8 mouse cellular contexts compared by ENCODE assay signal in the genomic region with DNA sequence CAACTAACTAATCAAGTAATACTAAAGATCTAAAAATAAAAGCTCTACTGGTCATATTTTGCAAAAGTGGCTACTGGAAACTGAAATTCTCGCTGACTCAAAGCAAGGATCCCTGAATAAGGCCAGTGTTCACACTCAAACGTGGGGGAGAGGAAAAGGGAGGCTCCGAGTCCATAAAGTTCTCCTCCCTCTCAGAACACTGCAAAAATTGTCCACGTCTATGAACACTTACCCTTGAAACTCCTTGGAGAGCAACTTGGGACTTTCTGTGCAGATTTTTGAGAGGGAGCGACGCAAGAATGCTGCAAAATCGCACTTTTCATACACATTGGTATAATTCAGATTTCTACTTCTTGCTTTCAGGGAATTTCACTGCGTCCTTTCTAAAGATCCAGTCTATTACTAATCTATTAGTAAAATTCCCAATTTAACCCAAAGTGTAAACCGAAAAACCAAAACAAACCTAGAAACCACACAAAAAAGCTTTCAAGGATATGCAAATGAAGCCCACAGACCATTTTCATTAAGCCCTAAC. TPM values are rescaled to one million over a fixed set of nuclear protein-coding genes. Genes with fewer than 3 reads are reported as not detected.
DNase-seq lines count a peak whose midpoint lies in the region; ATAC-seq and TF ChIP-seq lines count a peak whose summit lies in the region.

No protein-coding gene starts in this region.

- peak overlapping the region; percentile 85 for H3K27ac ChIP-seq in heart, adult 2 months
- peak overlapping the region; percentile 97 to 99 for H3K27ac ChIP-seq in heart, embryonic 14.5 days (replicated peaks in 1 of 2; ENCODE audit: control insufficient read depth in 1 of 2, insufficient read depth in 1 of 2, low read depth in 2 of 2, low read length in 2 of 2)
- H3K27ac ChIP-seq in liver, embryonic 15.5 days (replicated peaks): peak overlapping the region; percentile 96

- intact Hi-C loops in heart, adult 2 months (cut with DNase I): loop anchor here (2.0 kb wide), 2 partner anchors 77 to 95 kb away; a partner anchor contains a TSS
- intact Hi-C loops in heart, postnatal 36 days (cut with DNase I): loop anchor here (2.0 kb wide), 1 partner anchor 77 kb away; a partner anchor contains a TSS

- peaks cover 2% of the 10 kb centered on the region for H3K4me1 ChIP-seq in heart, adult 2 months (ENCODE audit: control insufficient read depth, insufficient read depth, low read length)
- H3K4me1 ChIP-seq in heart, embryonic 14.5 days (ENCODE audit: control insufficient read depth in 2 of 2, insufficient read depth in 2 of 2, low read length in 2 of 2): peaks cover 2 to 10% of the 10 kb centered on the region in 2 experiments; a peak in 1 of 4 replicates
- peaks cover 30% of the 10 kb centered on the region for H3K4me1 ChIP-seq in liver, embryonic 15.5 days (replicated peaks)

- DNase-seq in heart, adult 2 months: peak in 1 of 2 experiments; percentile 10
- no peak for DNase-seq in heart, postnatal 36 days
- DNase-seq in Muller cell, postnatal 12 days (ENCODE audit: inconsistent ontology term): peak; percentile 46
- no peak for DNase-seq in MN1 (ENCODE audit: low spot score)
- no peak for DNase-seq in cerebellum, adult 9-10 months
- DNase-seq in c-Kit-positive CD71-positive TER-119-positive erythroid progenitor cells, embryonic 14.5 days (ENCODE audit: low spot score): no peak

- no peak for TF ChIP-seq POLR2A in heart, adult 2 months (IDR thresholded peaks at IDR 0.05; ENCODE audit: insufficient read depth, low read depth, low read length)

- H3K9me3 ChIP-seq in heart, embryonic 14.5 days (ENCODE audit: control insufficient read depth, low read length): no peaks in the 10 kb centered on the region
- H3K9me3 ChIP-seq in liver, embryonic 15.5 days (replicated peaks): no peaks in the 10 kb centered on the region

- TF ChIP-seq EP300 in heart, adult 2 months (IDR thresholded peaks at IDR 0.05; ENCODE audit: insufficient read depth, low read depth, low read length): no peak

- peaks cover 7% of the 10 kb centered on the region for H3K79me2 ChIP-seq in heart, adult 2 months (replicated peaks; ENCODE audit: control insufficient read depth, insufficient read depth, low read length)

- H3K27me3 ChIP-seq in heart, adult 2 months (ENCODE audit: control insufficient read depth, insufficient read depth, low read length): no peaks in the 10 kb centered on the region
- no peaks in the 10 kb centered on the region for H3K27me3 ChIP-seq in heart, embryonic 14.5 days (ENCODE audit: control insufficient read depth, insufficient read depth, low read length)
- H3K27me3 ChIP-seq in liver, embryonic 15.5 days: no peaks in the 10 kb centered on the region

- peak overlapping the region; percentile 93 for H3K4me2 ChIP-seq in heart, embryonic 14.5 days (ENCODE audit: low read length)
- peak overlapping the region; percentile 80 for H3K4me2 ChIP-seq in liver, embryonic 15.5 days

- no peak for ATAC-seq in heart, embryonic 14.5 days (ENCODE audit: insufficient number of reproducible peaks, insufficient read depth, low FRiP score, low read depth)
- ATAC-seq in liver, embryonic 15.5 days (ENCODE audit: insufficient read depth): no peak

- H3K4me3 ChIP-seq in heart, adult 2 months: peak overlapping the region; percentile 70
- H3K4me3 ChIP-seq in heart, embryonic 14.5 days (ENCODE audit: control insufficient read depth in 1 of 2, insufficient read depth in 1 of 2, low read depth in 1 of 2, low read length in 2 of 2): peak overlapping the region; percentile 67 to 99
- H3K4me3 ChIP-seq in liver, embryonic 15.5 days (replicated peaks): peak overlapping the region; percentile 90

- WGBS in heart, adult 2 months: 3% methylated on average over 9 of the region's 9 CpGs
- 8% methylated on average over 9 of the region's 9 CpGs for WGBS in heart, embryonic 14.5 days
- WGBS in liver, embryonic 15.5 days (ENCODE audit: insufficient replicate concordance): 8% methylated on average over 9 of the region's 9 CpGs

- H3K9ac ChIP-seq in heart, adult 2 months (ENCODE audit: low read depth, low read length): peak overlapping the region; percentile 59
- H3K9ac ChIP-seq in heart, embryonic 14.5 days (ENCODE audit: low read length): peak overlapping the region; percentile 98
- H3K9ac ChIP-seq in liver, embryonic 15.5 days: peak overlapping the region; percentile 87

- TF ChIP-seq CTCF in heart, adult 2 months (IDR thresholded peaks at IDR 0.05): no peak

- peaks cover 6% of the 10 kb centered on the region for H3K36me3 ChIP-seq in heart, adult 2 months (ENCODE audit: control insufficient read depth, insufficient read depth, low read length)
- H3K36me3 ChIP-seq in heart, embryonic 14.5 days (ENCODE audit: control insufficient read depth, insufficient read depth, low read length): peaks cover 14% of the 10 kb centered on the region; the same call in 1 of the 2 replicates
- peaks cover 33% of the 10 kb centered on the region for H3K36me3 ChIP-seq in liver, embryonic 15.5 days (replicated peaks)

RNA-seq across cellular contexts. Expression of a gene that starts 1.2 kb away (rescaled TPM):
- total RNA-seq in heart, adult 2 months (2021): 10 to 100 TPM; 14.6 to 16.1 TPM
- polyA plus RNA-seq in heart, adult 2 months (2012; rRNA removed): 6.8 and 12.0 TPM in 2 replicates
- total RNA-seq in heart, postnatal 36 days (2021): 10 to 100 TPM; 14.7 to 16.8 TPM
- polyA plus RNA-seq in heart, embryonic 14.5 days (2014; fragmentation: Nextera tagmentation; extraction: Ambion mirVana): 47.4 and 50.2 TPM in 2 replicates
- 12.5 and 13.0 TPM in 2 replicates for polyA plus RNA-seq in liver, embryonic 15.5 days (2015; fragmentation: Nextera tagmentation; extraction: Ambion mirVana)
